Mouse (Mus musculus) Patski (cell line): ENCODE results near the gene Uvrag. TPM values are rescaled to one million over a fixed set of nuclear protein-coding genes. Genes with fewer than 3 reads are reported as not detected.

Source experiments
- ATAC-seq: fragments of 100-300 bp; one replicate; pipeline ENCODE4 v1.8.0; 2021
- CTCF ChIA-PET: fragments of 350-600 bp; sonication (Branson Sonifier 250); formaldehyde crosslinking; loops from one replicate; lab custom pipeline; 2022; ENCODE audit warnings: inconsistent platforms; lab: Charles Lee
- POLR2A ChIA-PET: fragments of 350-600 bp; sonication (Branson Sonifier 250); formaldehyde crosslinking; loops from one replicate; lab custom pipeline; 2022; ENCODE audit warnings: antibody characterized with exemption, inconsistent platforms; lab: Charles Lee
- DNase-seq: peaks from one replicate; pipeline ENCODE4 v3.0.0-alpha.2; 2011; ENCODE audit warnings: low read depth, low spot score
- H3K27me3 ChIP-seq: fragments of 371-371 bp; one replicate; pipeline ENCODE4 v1.5.1; 2021
- CTCF ChIP-seq: fragments of 100-300 bp; IDR thresholded peaks from one replicate; pipeline ENCODE4 v1.5.1; 2021
- in situ Hi-C: fragments of 300-500 bp; cut with MboI; formaldehyde crosslinking; loops from 3 replicates; pipeline ENCODE4 v1.11.1; 2018; ENCODE audit warnings: low pct_unique_long_range_greater_than_20kb, mixed read lengths
- polyA plus RNA-seq: library from polyadenylated mRNA; unstranded; gene quantifications from one replicate; pipeline ENCODE4 v1.2.3, GENCODE M21; 2021

Uvrag gene
- polyA plus RNA-seq, 1 experiment from 2014 or later: 29.6 TPM

GRCm38 (mm10) chr7:99128020-99128950, 12.7 kb downstream of the Uvrag start:
- ATAC-seq: no peak
- no peak for DNase-seq
- ChIA-PET POLR2A (interaction anchor here (0.8 kb wide), 1 partner anchor 20 kb away, joined by 3 read pairs; no protein-coding TSS in a partner anchor), CTCF (interaction anchor here (2.4 to 5.3 kb wide), 2 partner anchors 21 to 22 kb away, joined by 8 to 36 read pairs; no protein-coding TSS in a partner anchor)
- in situ Hi-C loops: no loop called here
- no peaks in the 10 kb centered on the region for H3K27me3 ChIP-seq
- no peak for TF ChIP-seq CTCF

- no peak for TF ChIP-seq CTCF
- CTCF ChIA-PET: interaction anchor here (0.8 kb wide), 1 partner anchor 25 kb away, joined by 5 read pairs; no protein-coding TSS in a partner anchor
- H3K27me3 ChIP-seq: no peaks in the 10 kb centered on the region
- POLR2A ChIA-PET: no interaction called here
- ATAC-seq (no peak), DNase-seq (no peak)
- in situ Hi-C loops: no loop called here
Observed at GRCm38 (mm10) chr7:99126057-99126456, 14.9 kb downstream of the Uvrag start.

- POLR2A ChIA-PET: no interaction called here
Observed at GRCm38 (mm10) chr7:99122651-99123050, 18.3 kb downstream of the Uvrag start.

GRCm38 (mm10) chr7:99120865-99121521, 19.9 kb downstream of the Uvrag start:
- in situ Hi-C loops: loop anchor here (5.0 kb wide), 1 partner anchor 1274 kb away; no protein-coding TSS in a partner anchor
- DNase-seq (no peak), ATAC-seq (no peak)
- ChIA-PET CTCF (interaction anchor here (1.7 to 2.7 kb wide), 3 partner anchors 11 to 30 kb away, joined by 4 to 10 read pairs (median 6); no protein-coding TSS in a partner anchor), POLR2A (no interaction called here)
- no peaks in the 10 kb centered on the region for H3K27me3 ChIP-seq
- no peak for TF ChIP-seq CTCF

More at GRCm38 (mm10) chr7:99122651-99123050, 18.3 kb downstream of the Uvrag start:
- ATAC-seq (no peak), DNase-seq (no peak)
- CTCF ChIA-PET: interaction anchor here (1.7 to 2.7 kb wide), 2 partner anchors 12 to 29 kb away, joined by 4 to 10 read pairs; no protein-coding TSS in a partner anchor
- in situ Hi-C loops: loop anchor here (5.0 kb wide), 1 partner anchor 1275 kb away; no protein-coding TSS in a partner anchor
- no peak for TF ChIP-seq CTCF
- H3K27me3 ChIP-seq: no peaks in the 10 kb centered on the region

- no peak for TF ChIP-seq CTCF
- POLR2A ChIA-PET: no interaction called here
- CTCF ChIA-PET: interaction anchor here (1.3 kb wide), 1 partner anchor 32 kb away, joined by 3 read pairs; no protein-coding TSS in a partner anchor
Observed at GRCm38 (mm10) chr7:99120082-99120481, 20.9 kb downstream of the Uvrag start.

GRCm38 (mm10) chr7:99116781-99117180, 24.2 kb downstream of the Uvrag start:
- no peaks in the 10 kb centered on the region for H3K27me3 ChIP-seq
- no peak for DNase-seq
- TF ChIP-seq CTCF: no peak
- POLR2A ChIA-PET: no interaction called here
- in situ Hi-C loops: no loop called here
- no peak for ATAC-seq
- CTCF ChIA-PET: interaction anchor here (1.3 to 1.8 kb wide), 2 partner anchors 9 to 35 kb away, joined by 3 to 7 read pairs; no protein-coding TSS in a partner anchor

More at GRCm38 (mm10) chr7:99120082-99120481, 20.9 kb downstream of the Uvrag start:
- DNase-seq: no peak
- ATAC-seq: no peak
- no peaks in the 10 kb centered on the region for H3K27me3 ChIP-seq
- in situ Hi-C loops: loop anchor here (5.0 kb wide), 1 partner anchor 1273 kb away; no protein-coding TSS in a partner anchor

GRCm38 (mm10) chr7:99114006-99114726, 26.8 kb downstream of the Uvrag start:
- no peak for TF ChIP-seq CTCF
- no peak for DNase-seq
- no peak for ATAC-seq
- CTCF ChIA-PET: interaction anchor here (0.9 to 1.8 kb wide), 4 partner anchors 8 to 38 kb away, joined by 3 to 4 read pairs (median 4); no protein-coding TSS in a partner anchor
- POLR2A ChIA-PET: no interaction called here
- in situ Hi-C loops: no loop called here
- no peaks in the 10 kb centered on the region for H3K27me3 ChIP-seq

- ChIA-PET CTCF (interaction anchor here (0.7 to 6.4 kb wide), 10 partner anchors 9 to 44 kb away, joined by 3 to 55 read pairs (median 4); no protein-coding TSS in a partner anchor), POLR2A (interaction anchor here (1.6 to 1.7 kb wide), 2 partner anchors 34 to 44 kb away, joined by 3 to 4 read pairs; partner anchors contain the start of gene Uvrag)
- ATAC-seq: no peak
- in situ Hi-C loops: loop anchor here (5.0 kb wide), 1 partner anchor 35 kb away; the partner anchor contains the start of gene Uvrag
- no peaks in the 10 kb centered on the region for H3K27me3 ChIP-seq
- TF ChIP-seq CTCF: peak; percentile 65
- no peak for DNase-seq
Observed at GRCm38 (mm10) chr7:99107566-99107965, 33.4 kb downstream of the Uvrag start.

GRCm38 (mm10) chr7:99106714-99107270, 34.1 kb downstream of the Uvrag start:
- DNase-seq (no peak), ATAC-seq (peak; percentile 57)
- ChIA-PET CTCF (interaction anchor here (0.7 to 6.4 kb wide), 8 partner anchors 9 to 48 kb away, joined by 3 to 55 read pairs (median 4); partner anchors contain the start of gene Uvrag), POLR2A (interaction anchor here (1.6 to 1.7 kb wide), 2 partner anchors 34 to 45 kb away, joined by 3 to 4 read pairs; partner anchors contain the start of gene Uvrag)
- no peaks in the 10 kb centered on the region for H3K27me3 ChIP-seq
- in situ Hi-C loops: loop anchor here (5.0 kb wide), 1 partner anchor 36 kb away; the partner anchor contains the start of gene Uvrag
- TF ChIP-seq CTCF: no peak
